Mouse (Mus musculus) megakaryocyte, embryonic 14.5 days (primary cell): ENCODE results near the gene Rnf34.

Experiments used
- FLI1 ChIP-seq: IDR thresholded peaks from 2 replicates; pipeline ENCODE4 v1.6.1; 2012; ENCODE audit warnings: low read length, inconsistent platforms, mixed read lengths
- GATA1 ChIP-seq: IDR thresholded peaks from 3 replicates; pipeline ENCODE4 v1.6.1; 2012; ENCODE audit warnings: mixed read lengths, low read length, inconsistent platforms, borderline replicate concordance

- TF ChIP-seq FLI1 (no peak), GATA1 (no peak)
Observed at GRCm38 (mm10) chr5:122894007-122894637, 44.3 kb downstream of the Rnf34 start.
